Mouse (Mus musculus) kidney, adult 2 months (tissue): Measurements from ENCODE around the gene Lman1l. TPM values are rescaled to one million over a fixed set of nuclear protein-coding genes. Genes with fewer than 3 reads are reported as not detected.

Experiments
- DNase-seq: peaks from one replicate; pipeline ENCODE4 v3.0.0; 2021
- H3K27ac ChIP-seq: fragments of 200-500 bp; 2 replicates; pipeline ENCODE4 v1.5.1; 2012; ENCODE audit warnings: low read depth, low read length, control low read depth, inconsistent platforms; ENCODE audit not compliant: insufficient read depth
- H3K27me3 ChIP-seq: fragments of 200-500 bp; replicated peaks from 2 replicates; pipeline ENCODE4 v1.6.1; 2012; ENCODE audit warnings: mild to moderate bottlenecking, moderate library complexity, low read length, inconsistent platforms; ENCODE audit not compliant: control insufficient read depth, insufficient read depth
- H3K36me3 ChIP-seq: fragments of 200-500 bp; 2 replicates; pipeline ENCODE4 v1.6.1; 2012; ENCODE audit warnings: mild to moderate bottlenecking, moderate library complexity, low read length, inconsistent platforms; ENCODE audit not compliant: control insufficient read depth, insufficient read depth
- H3K4me1 ChIP-seq: fragments of 200-500 bp; 2 replicates; pipeline ENCODE4 v1.6.1; 2011; ENCODE audit warnings: low read length; ENCODE audit not compliant: control insufficient read depth, insufficient read depth
- H3K4me3 ChIP-seq: fragments of 200-500 bp; 2 replicates; pipeline ENCODE4 v1.5.1; 2011; ENCODE audit warnings: mild to moderate bottlenecking, low read depth, low read length, control low read depth; ENCODE audit not compliant: insufficient read depth
- CTCF ChIP-seq: fragments of 200-500 bp; conservative IDR thresholded peaks from 2 replicates; pipeline ENCODE4 v1.5.1; 2011; ENCODE audit warnings: low read depth, mild to moderate bottlenecking, control low read depth, low read length, moderate library complexity, mixed read lengths; ENCODE audit not compliant: insufficient read depth, insufficient read length
- POLR2A ChIP-seq: fragments of 200-500 bp; IDR thresholded peaks from one replicate; pipeline ENCODE4 v1.6.1; 2011; ENCODE audit warnings: low read depth, low read length, control low read depth
- WGBS: fragments of 180-500 bp; shearing (Covaris S2); methylation state at CpG from one replicate; pipeline ENCODE4 v1.1.7; 2018; 5-methylcytosine and 5-hydroxymethylcytosine counted together
- polyA plus RNA-seq: library from polyadenylated mRNA; depleted of rRNA; stranded (reverse); fragments of >200 nt; gene quantifications from 2 replicates; pipeline ENCODE4 v1.2.3, GENCODE M21; 2012

Lman1l gene
- polyA plus RNA-seq, 1 experiment = not detected

- 23% methylated on average over 9 of the region's 9 CpGs for WGBS
- H3K36me3 ChIP-seq = no peaks in the 10 kb centered on the region
- DNase-seq = no peak
Measured at GRCm38 (mm10) chr9:57605503-57605902, 15.1 kb downstream of the Lman1l start.

DNA sequence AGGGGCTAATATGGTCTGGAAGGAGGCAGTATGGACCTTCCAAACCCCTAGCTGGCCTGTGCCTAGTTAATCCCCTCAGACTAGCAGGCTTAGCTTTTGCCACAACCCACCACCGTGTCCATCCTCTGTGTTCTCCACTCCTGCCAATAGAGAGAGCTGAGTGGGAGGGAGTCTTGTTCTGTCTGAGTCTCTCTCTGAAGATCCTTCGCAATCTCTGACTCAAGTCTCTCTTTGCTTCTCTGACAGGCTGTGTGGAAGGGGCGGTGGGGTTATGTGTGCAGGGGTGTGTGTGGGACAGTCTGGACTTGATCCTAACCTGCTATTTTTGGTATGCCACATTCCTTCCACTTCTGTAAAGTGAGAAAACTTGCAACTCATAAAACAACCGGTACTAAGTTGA, 15.7 kb downstream of the Lman1l start:
- H3K27me3 ChIP-seq = no peaks in the 10 kb centered on the region
- H3K4me3 ChIP-seq = no peak overlapping the region
- DNase-seq = no peak
- WGBS = 82% methylated on average over 4 of the region's 4 CpGs
- no peak overlapping the region for H3K27ac ChIP-seq
- no peaks in the 10 kb centered on the region for H3K36me3 ChIP-seq
- 0 out of 2 replicates have a peak, but pooled peaks cover 5% of the 10 kb centered on the region for H3K4me1 ChIP-seq
- TF ChIP-seq CTCF = no peak
- TF ChIP-seq POLR2A = no peak

More at GRCm38 (mm10) chr9:57605503-57605902, 15.1 kb downstream of the Lman1l start:
- Histone ChIP-seq H3K4me3 (no peak overlapping the region), H3K27ac (no peak overlapping the region), H3K4me1 (0 out of 2 replicates have a peak, but pooled peaks cover 5% of the 10 kb centered on the region), H3K27me3 (no peaks in the 10 kb centered on the region)
- TF ChIP-seq POLR2A (no peak), CTCF (no peak)

GRCm38 (mm10) chr9:57602098-57602497, 18.5 kb downstream of the Lman1l start:
- Histone ChIP-seq H3K4me1 (peaks cover 12% of the 10 kb centered on the region), H3K36me3 (no peaks in the 10 kb centered on the region), H3K27ac (no peak overlapping the region), H3K27me3 (no peaks in the 10 kb centered on the region), H3K4me3 (no peak overlapping the region)
- TF ChIP-seq POLR2A (no peak), CTCF (no peak)
- WGBS = 58% methylated on average over 8 of the region's 8 CpGs
- DNase-seq = peak; percentile 39

- 25% methylated on average over 2 of the region's 2 CpGs for WGBS
- Histone ChIP-seq H3K27me3 (no peaks in the 10 kb centered on the region), H3K27ac (peak overlapping the region; percentile 43; the same call in 1 of the 2 replicates), H3K4me3 (no peak overlapping the region), H3K36me3 (no peaks in the 10 kb centered on the region), H3K4me1 (peaks cover 12% of the 10 kb centered on the region)
- no peak for TF ChIP-seq CTCF
- TF ChIP-seq POLR2A = no peak
- DNase-seq = peak; percentile 52
Measured at GRCm38 (mm10) chr9:57601353-57601706, 19.2 kb downstream of the Lman1l start.

DNA sequence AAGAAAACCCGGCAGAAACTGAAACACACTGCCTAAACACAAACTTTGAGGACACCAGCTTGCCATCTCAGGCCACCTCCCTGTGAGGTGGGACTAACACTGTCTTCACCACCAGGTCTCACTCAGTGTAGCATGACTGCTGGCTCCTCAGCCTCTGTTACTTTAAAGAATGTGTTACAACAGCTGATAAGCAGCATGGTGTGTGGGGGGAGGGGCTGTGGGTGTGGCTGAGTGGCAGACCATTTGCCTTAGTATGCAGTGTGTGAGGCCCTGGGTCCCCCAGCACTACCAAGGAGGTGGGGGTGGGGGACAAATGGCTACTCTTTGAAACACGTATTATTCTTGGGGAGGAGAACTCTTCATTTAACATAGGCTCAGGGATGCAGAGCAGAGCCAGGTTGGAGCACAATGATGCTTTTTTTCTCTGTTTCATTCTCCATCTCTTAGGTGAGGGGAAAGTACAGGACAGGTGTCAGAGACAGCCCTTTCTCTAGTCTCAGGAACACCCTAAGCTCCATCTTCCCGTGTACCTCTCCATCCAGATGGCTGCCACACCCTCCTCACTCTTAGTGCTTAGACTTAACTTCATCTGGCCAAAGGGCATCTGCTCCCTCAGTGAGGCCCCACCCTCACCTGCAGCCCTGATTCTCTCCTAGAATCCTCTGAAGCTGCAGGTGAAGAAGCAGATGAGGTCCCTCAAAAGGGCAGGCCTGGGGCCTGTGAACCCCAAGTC, 19.8 kb downstream of the Lman1l start:
- TF ChIP-seq POLR2A (no peak), CTCF (no peak)
- peak; percentile 30 for DNase-seq
- Histone ChIP-seq H3K4me1 (peaks cover 12% of the 10 kb centered on the region), H3K4me3 (no peak overlapping the region), H3K36me3 (no peaks in the 10 kb centered on the region), H3K27me3 (no peaks in the 10 kb centered on the region), H3K27ac (peak overlapping the region; percentile 58; the same call in 1 of the 2 replicates)
- 27% methylated on average over 3 of the region's 3 CpGs for WGBS

GRCm38 (mm10) chr9:57598851-57599563, 21.6 kb downstream of the Lman1l start:
- DNase-seq = peak; percentile 73
- 59% methylated on average over 8 of the region's 8 CpGs for WGBS
- TF ChIP-seq POLR2A = no peak
- no peak for TF ChIP-seq CTCF
- peaks cover 15% of the 10 kb centered on the region for H3K4me1 ChIP-seq
- H3K27ac ChIP-seq = no peak overlapping the region
- no peaks in the 10 kb centered on the region for H3K36me3 ChIP-seq
- no peaks in the 10 kb centered on the region for H3K27me3 ChIP-seq
- no peak overlapping the region for H3K4me3 ChIP-seq

GRCm38 (mm10) chr9:57597929-57598382, 22.6 kb downstream of the Lman1l start:
- TF ChIP-seq POLR2A (no peak), CTCF (no peak)
- peak; percentile 42 for DNase-seq
- no peaks in the 10 kb centered on the region for H3K36me3 ChIP-seq
- H3K4me3 ChIP-seq = no peak overlapping the region
- peaks cover 20% of the 10 kb centered on the region for H3K4me1 ChIP-seq
- no peaks in the 10 kb centered on the region for H3K27me3 ChIP-seq
- 47% methylated on average over 4 of the region's 4 CpGs for WGBS
- no peak overlapping the region for H3K27ac ChIP-seq
